Mouse (Mus musculus): Measurements from ENCODE around the gene AC141477.1.

The AC141477.1 gene

GRCm38 (mm10) chr10:76408520-76408919 lies 31.7 kb downstream of the AC141477.1 start:
- DNase-seq (ENCODE audit: low spot score) = no peak

GRCm38 (mm10) chr10:76392596-76392995 lies 47.6 kb downstream of the AC141477.1 start:
- DNase-seq (ENCODE audit: low spot score) = no peak

DNA sequence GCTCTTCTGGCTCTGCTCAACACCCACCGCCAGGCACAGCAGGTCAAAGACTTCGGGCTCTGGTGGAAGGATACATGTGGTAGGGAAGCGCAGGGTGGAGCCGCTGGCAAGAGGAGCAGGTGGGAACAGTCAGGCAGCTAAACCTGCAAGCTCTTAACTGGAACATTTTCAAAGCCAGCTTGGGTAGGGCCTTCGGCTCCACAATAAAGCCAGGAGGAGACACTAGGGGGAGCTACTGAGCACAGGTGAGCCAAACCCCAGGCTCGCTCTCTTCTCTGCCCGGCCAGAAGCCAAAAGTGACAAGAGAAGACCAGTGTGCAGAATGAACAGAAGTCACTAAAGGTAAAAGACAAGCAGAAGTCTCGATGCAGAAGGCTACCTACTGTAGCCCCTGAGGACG lies 48.5 kb downstream of the AC141477.1 start:
- no peak for DNase-seq (ENCODE audit: low spot score)

- DNase-seq (ENCODE audit: low spot score) = no peak
These were observed 49.1 kb downstream of the AC141477.1 start for GRCm38 (mm10) chr10:76391166-76391565.
